ENCODE assay signal across 8 mouse cellular contexts in genomic region chr3:17786721-17787442, GRCm38 (mm10).
DNase-seq lines count a peak whose midpoint lies in the region; ATAC-seq lines count a peak whose summit lies in the region.

No protein-coding gene starts in this region.

- H3K36me3 ChIP-seq in lung, embryonic 15.5 days = no peaks in the 10 kb centered on the region
- no peaks in the 10 kb centered on the region for H3K36me3 ChIP-seq in intestine, embryonic 14.5 days (ENCODE audit: control insufficient read depth, insufficient read depth, low read length)
- H3K36me3 ChIP-seq in neural tube, embryonic 11.5 days (ENCODE audit: control insufficient read depth, insufficient read depth, low read length) = no peaks in the 10 kb centered on the region

- peak; percentile 49 for ATAC-seq in lung, embryonic 15.5 days (ENCODE audit: borderline replicate concordance, extremely low read depth, low FRiP score, low TSS enrichment)
- ATAC-seq in intestine, embryonic 14.5 days (replicated peaks; ENCODE audit: low FRiP score, low TSS enrichment, low read depth) = peak; percentile 83
- peak; percentile 67 for ATAC-seq in neural tube, embryonic 11.5 days (ENCODE audit: insufficient read depth, low FRiP score, low TSS enrichment)

- peaks cover 72% of the 10 kb centered on the region for H3K27me3 ChIP-seq in lung, embryonic 15.5 days
- peaks cover 76% of the 10 kb centered on the region for H3K27me3 ChIP-seq in intestine, embryonic 14.5 days (replicated peaks; ENCODE audit: control insufficient read depth, insufficient read depth, low read length)
- H3K27me3 ChIP-seq in neural tube, embryonic 11.5 days (ENCODE audit: control insufficient read depth, insufficient read depth, low read length) = 0 out of 2 replicates have a peak, but pooled peaks cover 3% of the 10 kb centered on the region

- peak overlapping the region; percentile 33 for H3K4me3 ChIP-seq in lung, embryonic 15.5 days
- peak overlapping the region; percentile 36 for H3K4me3 ChIP-seq in intestine, embryonic 14.5 days (ENCODE audit: low read depth, low read length)
- peak overlapping the region; percentile 55 for H3K4me3 ChIP-seq in neural tube, embryonic 11.5 days (ENCODE audit: low read depth, low read length)

- no peaks in the 10 kb centered on the region for H3K9me3 ChIP-seq in lung, embryonic 15.5 days
- H3K9me3 ChIP-seq in intestine, embryonic 14.5 days (ENCODE audit: control insufficient read depth, low read length) = no peaks in the 10 kb centered on the region
- no peaks in the 10 kb centered on the region for H3K9me3 ChIP-seq in neural tube, embryonic 11.5 days (ENCODE audit: control insufficient read depth, low read length)

- H3K27ac ChIP-seq in lung, embryonic 15.5 days = no peak overlapping the region
- H3K27ac ChIP-seq in intestine, embryonic 14.5 days (ENCODE audit: low read depth) = no peak overlapping the region
- peak overlapping the region; percentile 100 for H3K27ac ChIP-seq in neural tube, embryonic 11.5 days (ENCODE audit: low read depth, low read length)

- DNase-seq in lung, postnatal 25 days (ENCODE audit: low spot score) = no peak
- DNase-seq in embryo, embryonic 10 days (ENCODE audit: low spot score) = peak; percentile 58
- no peak for DNase-seq in intestine, embryonic 14.5 days (ENCODE audit: low spot score)
- DNase-seq in neural tube, embryonic 11.5 days (ENCODE audit: low spot score) = peak; percentile 76
- DNase-seq in adrenal gland, postnatal 25 days = no peak
- DNase-seq in spleen, postnatal 10 days (ENCODE audit: low spot score in 2 of 2) = no peak
- DNase-seq in MN1 (ENCODE audit: low spot score) = no peak

- H3K4me1 ChIP-seq in lung, embryonic 15.5 days = peaks cover 9% of the 10 kb centered on the region
- H3K4me1 ChIP-seq in intestine, embryonic 14.5 days (replicated peaks; ENCODE audit: control insufficient read depth, insufficient read depth, low read length) = peaks cover 10% of the 10 kb centered on the region
- H3K4me1 ChIP-seq in neural tube, embryonic 11.5 days (ENCODE audit: control insufficient read depth, insufficient read depth, low read length) = 0 out of 2 replicates have a peak, but pooled peaks cover 2% of the 10 kb centered on the region

- peak overlapping the region; percentile 73 for H3K4me2 ChIP-seq in lung, embryonic 15.5 days
- H3K4me2 ChIP-seq in intestine, embryonic 14.5 days (ENCODE audit: low read length) = peak overlapping the region; percentile 70
- H3K4me2 ChIP-seq in neural tube, embryonic 11.5 days (ENCODE audit: low read depth) = peak overlapping the region; percentile 99

- 2% methylated on average over 35 of the region's 35 CpGs for WGBS in lung, embryonic 15.5 days
- WGBS in intestine, embryonic 14.5 days = 4% methylated on average over 35 of the region's 35 CpGs
- WGBS in neural tube, embryonic 11.5 days = 0% methylated on average over 35 of the region's 35 CpGs

- no peak overlapping the region; the same call in 1 of the 2 replicates for H3K9ac ChIP-seq in lung, embryonic 15.5 days
- no peak overlapping the region for H3K9ac ChIP-seq in intestine, embryonic 14.5 days (ENCODE audit: low read length)
- H3K9ac ChIP-seq in neural tube, embryonic 11.5 days (ENCODE audit: low read length) = peak overlapping the region; percentile 99

Comparison
In these comparisons a context has a peak if more than half of its experiments do, and no peak if none do; other contexts are left out.
1. DNase-seq: peak in embryo, embryonic 10 days (single experiment) and neural tube, embryonic 11.5 days (single experiment); none in lung, postnatal 25 days (single experiment), intestine, embryonic 14.5 days (single experiment), adrenal gland, postnatal 25 days (single experiment), spleen, postnatal 10 days (0 of 2) and MN1 (single experiment).
2. Peak in every context shown above with its lines, with median percentiles within 50 percentile points of each other: ATAC-seq, H3K4me2 ChIP-seq and H3K4me3 ChIP-seq.